Mouse (Mus musculus) liver, embryonic 13.5 days (tissue): ENCODE data around the gene Gm14393. TPM values are rescaled to one million over a fixed set of nuclear protein-coding genes. Genes with fewer than 3 reads are reported as not detected.
"Not testable (repeated sequence)": the region's sequence is repeated elsewhere in the genome, so short reads cannot be mapped to it uniquely, and the experiment has no call there.

Source experiments
- ATAC-seq: fragments of 200-750 bp; cut with Nextera tagmentation; 2 replicates; pipeline ENCODE4 v1.8.0; 2017; ENCODE audit warnings: low read depth, mild to moderate bottlenecking, moderate number of reproducible peaks, moderate library complexity
- DNase-seq: peaks from one replicate; pipeline ENCODE4 v3.0.0; 2022
- H3K27ac ChIP-seq: fragments of 300-500 bp; sonication (generic); 2 replicates; pipeline ENCODE4 v1.5.1; 2015; ENCODE audit warnings: moderate library complexity, mild to moderate bottlenecking, inconsistent platforms
- H3K27me3 ChIP-seq: fragments of 300-500 bp; sonication (generic); 2 replicates; pipeline ENCODE4 v1.6.1; 2015; ENCODE audit warnings: mild to moderate bottlenecking, inconsistent platforms
- H3K36me3 ChIP-seq: fragments of 300-500 bp; sonication (generic); 2 replicates; pipeline ENCODE4 v1.6.1; 2015; ENCODE audit warnings: mild to moderate bottlenecking, inconsistent platforms
- H3K4me1 ChIP-seq: fragments of 300-500 bp; sonication (generic); replicated peaks from 2 replicates; pipeline ENCODE4 v1.6.1; 2015; ENCODE audit warnings: inconsistent platforms
- H3K4me2 ChIP-seq: fragments of 300-500 bp; sonication (generic); 2 replicates; pipeline ENCODE4 v1.6.1; 2015; ENCODE audit warnings: inconsistent platforms, mild to moderate bottlenecking, moderate library complexity
- H3K4me3 ChIP-seq: fragments of 300-500 bp; sonication (generic); replicated peaks from 2 replicates; pipeline ENCODE4 v1.5.1; 2015; ENCODE audit warnings: mild to moderate bottlenecking, inconsistent platforms
- H3K9ac ChIP-seq: fragments of 300-500 bp; sonication (generic); 2 replicates; pipeline ENCODE4 v1.6.1; 2015; ENCODE audit warnings: mild to moderate bottlenecking, inconsistent platforms
- H3K9me3 ChIP-seq: fragments of 300-500 bp; sonication (generic); replicated peaks from 2 replicates; pipeline ENCODE4 v1.6.1; 2016; ENCODE audit warnings: inconsistent platforms
- WGBS: fragments of 180-500 bp; shearing (Covaris S2); methylation state at CpG from one replicate; pipeline ENCODE4 v1.1.7; 2015; ENCODE audit not compliant: insufficient replicate concordance; 5-methylcytosine and 5-hydroxymethylcytosine counted together
- polyA plus RNA-seq: library from polyadenylated mRNA; unstranded; fragments of >200 nt; fragmentation: Nextera tagmentation; extraction: Ambion mirVana; gene quantifications from 2 replicates; pipeline ENCODE4 v1.2.1, GENCODE M21; 2015

The Gm14393 gene
- 0.32 TPM in 1 of 2 replicates, not detected in the other for polyA plus RNA-seq

DNA sequence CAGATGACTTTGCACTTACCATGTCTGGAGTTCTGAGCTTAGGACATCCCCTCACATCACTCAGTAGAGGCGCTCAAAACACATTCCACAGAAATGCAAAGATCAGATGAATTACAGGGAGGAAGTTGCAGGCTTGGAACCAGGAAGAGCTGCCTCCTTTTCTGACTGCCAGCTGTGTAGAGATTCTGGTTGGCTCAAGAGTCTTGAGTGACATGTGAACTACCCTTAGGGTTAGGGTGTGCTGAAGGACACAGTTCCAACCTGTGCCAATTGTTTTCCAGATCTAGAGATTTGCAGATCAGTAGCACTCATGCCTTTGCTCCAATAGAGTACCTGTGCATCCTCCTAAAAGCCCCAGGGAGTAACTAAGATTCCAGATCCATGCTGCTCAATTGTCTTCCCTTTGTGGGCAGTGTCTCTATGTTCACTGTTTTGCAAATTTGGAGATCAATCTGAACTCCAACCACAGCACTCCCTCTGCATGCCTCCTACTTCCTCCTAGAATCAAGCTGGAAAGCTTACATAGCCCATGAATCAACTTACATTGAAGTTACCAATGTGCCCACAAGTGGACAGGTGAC lies at the start of gene Gm14393:
Gene Gm14393, minus strand, starts transcription at position 101 of the 581 bp plus-strand sequence.
- 49% methylated on average over 1 of the region's 1 CpGs for WGBS
- not testable (repeated sequence) for H3K27me3 ChIP-seq, H3K9me3 ChIP-seq, H3K36me3 ChIP-seq, H3K9ac ChIP-seq, H3K27ac ChIP-seq, H3K4me2 ChIP-seq, DNase-seq, ATAC-seq, H3K4me1 ChIP-seq, H3K4me3 ChIP-seq

DNA sequence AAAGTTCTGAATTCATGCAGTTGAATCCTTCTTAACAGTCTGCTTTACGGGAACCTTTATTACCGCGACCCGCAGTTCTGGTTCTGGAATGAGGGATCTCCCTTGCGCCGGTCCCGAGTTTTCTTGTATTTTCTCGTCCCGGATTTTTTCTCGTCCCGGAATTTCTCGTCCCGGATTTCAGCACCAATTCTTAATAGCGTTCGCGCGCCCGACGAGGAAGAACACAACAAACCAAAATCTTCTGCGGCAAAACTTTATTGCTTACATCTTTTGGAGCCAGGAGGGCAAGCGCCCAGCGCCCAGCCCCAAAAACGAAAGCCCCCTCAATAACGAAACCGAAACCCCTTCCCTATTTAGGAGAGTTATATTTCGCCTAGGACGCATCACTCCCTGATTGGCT lies 23.3 kb downstream of the Gm14393 start:
- not testable (repeated sequence) for H3K27ac ChIP-seq, H3K9me3 ChIP-seq, ATAC-seq, H3K9ac ChIP-seq, H3K27me3 ChIP-seq, H3K4me3 ChIP-seq, DNase-seq, H3K4me1 ChIP-seq, H3K36me3 ChIP-seq, H3K4me2 ChIP-seq
- 80% methylated on average over 27 of the region's 27 CpGs for WGBS

Other genes with a start within 250 kb of the Gm14393 start
- gene Gm14444, start 57.5 kb downstream of the Gm14393 start, polyA plus RNA-seq = not detected in 2 replicates
- 1.2 and 1.4 TPM in 2 replicates for gene Gm14399, start 74.2 kb upstream of the Gm14393 start, polyA plus RNA-seq
- gene Gm14443, start 108.1 kb upstream of the Gm14393 start, polyA plus RNA-seq = 0.06 and 0.09 TPM in 2 replicates
- gene Gm14391, start 139.1 kb upstream of the Gm14393 start, polyA plus RNA-seq = 0.23 and 1.6 TPM in 2 replicates
- 0.97 TPM in 1 of 2 replicates, not detected in the other for gene Gm14440, start 207.3 kb upstream of the Gm14393 start, polyA plus RNA-seq